In genomic region chr16:26967967-26968366, GRCm38 (mm10) we compare ENCODE assay signal across 8 mouse cellular contexts. TPM values are rescaled to one million over a fixed set of nuclear protein-coding genes. Genes with fewer than 3 reads are reported as not detected.
A peak's percentile ranks its signal among the peaks of the same experiment; 100 is the strongest.
DNase-seq lines count a peak whose midpoint lies in the region; ATAC-seq and TF ChIP-seq lines count a peak whose summit lies in the region.

No protein-coding gene starts in this region.

- WGBS in hindbrain, embryonic 10.5 days, result 3% methylated on average over 28 of the region's 28 CpGs
- WGBS in midbrain, embryonic 14.5 days, result 1% methylated on average over 28 of the region's 28 CpGs

- H3K4me2 ChIP-seq in midbrain, embryonic 14.5 days (ENCODE audit: low read length), result peak overlapping the region; percentile 70

- peak overlapping the region; percentile 40; the same call in 1 of the 2 replicates for H3K9ac ChIP-seq in midbrain, embryonic 14.5 days (replicated peaks; ENCODE audit: low read length)

- H3K4me3 ChIP-seq in left cerebral cortex, adult 2 months, result peak overlapping the region; percentile 51
- H3K4me3 ChIP-seq in hindbrain, embryonic 10.5 days, result peak overlapping the region; percentile 52
- peak overlapping the region; percentile 36 for H3K4me3 ChIP-seq in midbrain, embryonic 14.5 days (replicated peaks; ENCODE audit: low read depth, low read length)

- no peaks in the 10 kb centered on the region for H3K9me3 ChIP-seq in hindbrain, embryonic 10.5 days
- H3K9me3 ChIP-seq in midbrain, embryonic 14.5 days (ENCODE audit: control insufficient read depth, low read length), result no peaks in the 10 kb centered on the region

- peak; percentile 27 to 32 for DNase-seq in left cerebral cortex, adult 2 months (ENCODE audit: extremely low spot score in 1 of 2, low spot score in 2 of 2)
- DNase-seq in left cerebral cortex, adult 11 months (ENCODE audit: low spot score), result no peak
- DNase-seq in embryo, embryonic 10.5 days (ENCODE audit: low spot score), result peak; percentile 11
- peak; percentile 20 for DNase-seq in hindbrain, embryonic 10.5 days (ENCODE audit: low spot score)
- peak; percentile 18 to 47 for DNase-seq in left cerebral cortex, postnatal 25 days (ENCODE audit: low spot score in 2 of 2)
- peak; percentile 28 for DNase-seq in midbrain, embryonic 14.5 days
- no peak for DNase-seq in gastrocnemius, postnatal 25 days

- intact Hi-C loops in left cerebral cortex, adult 2 months (cut with DNase I), result no loop called here
- intact Hi-C loops in left cerebral cortex, postnatal 25 days (cut with DNase I), result loop anchor here (5.0 kb wide), 1 partner anchor 56 kb away; no protein-coding TSS in a partner anchor

- no peaks in the 10 kb centered on the region for H3K36me3 ChIP-seq in hindbrain, embryonic 10.5 days
- no peaks in the 10 kb centered on the region for H3K36me3 ChIP-seq in midbrain, embryonic 14.5 days (ENCODE audit: control insufficient read depth, insufficient read depth, low read length)

- TF ChIP-seq CTCF in left cerebral cortex, adult 2 months (IDR thresholded peaks at IDR 0.05), result no peak; the same call in 1 of the 2 replicates

- peaks cover 22% of the 10 kb centered on the region for H3K27me3 ChIP-seq in hindbrain, embryonic 10.5 days (ENCODE audit: insufficient read depth, poor library complexity, severe bottlenecking)
- no peaks in the 10 kb centered on the region for H3K27me3 ChIP-seq in midbrain, embryonic 14.5 days (ENCODE audit: control insufficient read depth, insufficient read depth, low read length)

- ATAC-seq in midbrain, embryonic 14.5 days (ENCODE audit: low FRiP score, low TSS enrichment), result peak; percentile 69
- no peak for ATAC-seq in activated CD4-positive, CD25-positive, alpha-beta regulatory T cell, adult 4 months

- H3K4me1 ChIP-seq in hindbrain, embryonic 10.5 days (replicated peaks), result peaks cover 6% of the 10 kb centered on the region
- no peaks in the 10 kb centered on the region for H3K4me1 ChIP-seq in midbrain, embryonic 14.5 days (ENCODE audit: control insufficient read depth, insufficient read depth, low read length)

- H3K27ac ChIP-seq in left cerebral cortex, adult 2 months, result no peak overlapping the region
- H3K27ac ChIP-seq in hindbrain, embryonic 10.5 days, result no peak overlapping the region
- H3K27ac ChIP-seq in midbrain, embryonic 14.5 days (replicated peaks; ENCODE audit: low read depth, low read length), result no peak overlapping the region

RNA-seq across cellular contexts. Expression of gene Gmnc, which starts 23.5 kb away (rescaled TPM):
- under 1 TPM; 0.42 to 0.48 TPM for total RNA-seq in left cerebral cortex, adult 2 months (2021)
- polyA plus RNA-seq in hindbrain, embryonic 10.5 days (2016; fragmentation: Nextera tagmentation; extraction: Ambion mirVana), result 0.90 and 1.3 TPM in 2 replicates
- under 1 TPM; 0.41 to 0.44 TPM for total RNA-seq in left cerebral cortex, postnatal 25 days (2021)
- polyA plus RNA-seq in midbrain, embryonic 14.5 days (2014; fragmentation: Nextera tagmentation; extraction: Ambion mirVana), result 0.12 TPM in 1 of 2 replicates, not detected in the other
- polyA plus RNA-seq in activated CD4-positive, CD25-positive, alpha-beta regulatory T cell, adult 4 months (2017; shearing (Covaris generic)), result not detected
- not detected for total RNA-seq in gastrocnemius, postnatal 25 days (2021)

Comparison
In these comparisons a context has a peak if more than half of its experiments do, and no peak if none do; other contexts are left out.
1. DNase-seq: peak in left cerebral cortex, adult 2 months (2 of 2), embryo, embryonic 10.5 days (single experiment), hindbrain, embryonic 10.5 days (single experiment), left cerebral cortex, postnatal 25 days (2 of 2) and midbrain, embryonic 14.5 days (single experiment); none in left cerebral cortex, adult 11 months (single experiment) and gastrocnemius, postnatal 25 days (single experiment).
2. Peak in every context shown above with its lines, with median percentiles within 50 percentile points of each other: H3K4me3 ChIP-seq.